Mouse (Mus musculus): ENCODE data around the gene Accsl. TPM values are rescaled to one million over a fixed set of nuclear protein-coding genes. Genes with fewer than 3 reads are reported as not detected.

Accsl gene
- polyA plus RNA-seq, 1 experiment from 2014 or later: not detected

- H3K9ac ChIP-seq: 0 out of 2 replicates have a peak overlapping the region, but pooled peaks have one; percentile 14
- no peak overlapping the region for H3K4me2 ChIP-seq
- peaks cover 6% of the 10 kb centered on the region for H3K27me3 ChIP-seq (replicated peaks)
- WGBS: 16% methylated on average over 12 of the region's 12 CpGs
- no peak overlapping the region for H3K27ac ChIP-seq (replicated peaks)
- peaks cover 21% of the 10 kb centered on the region for H3K4me1 ChIP-seq
- no peaks in the 10 kb centered on the region for H3K9me3 ChIP-seq
- H3K4me3 ChIP-seq: no peak overlapping the region
- no peak for ATAC-seq (ENCODE audit: extremely low read depth, insufficient number of reproducible peaks, low FRiP score, low TSS enrichment)
- H3K36me3 ChIP-seq: no peaks in the 10 kb centered on the region
These were observed 4.7 kb upstream of the Accsl start for GRCm38 (mm10) chr2:93873449-93874226.

DNA sequence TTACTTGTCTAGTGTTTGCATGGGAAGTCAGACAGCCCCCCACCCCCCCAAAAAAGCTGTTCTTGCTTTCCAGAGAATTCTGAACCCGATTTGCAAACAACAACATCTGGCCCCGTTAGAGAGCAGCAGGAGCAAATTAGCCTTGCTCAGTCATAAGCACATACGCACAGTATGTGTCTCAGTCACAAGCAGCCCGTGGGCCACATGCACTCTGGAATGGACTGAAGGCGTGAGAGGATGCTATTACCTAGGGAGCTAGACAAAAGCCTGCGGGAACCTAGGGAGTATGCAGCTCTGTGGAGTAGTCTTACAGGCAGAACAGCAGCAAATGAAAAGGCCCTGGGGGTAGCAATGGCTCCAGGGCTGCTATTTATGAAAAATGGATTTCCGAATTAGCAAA, 3.3 kb upstream of the Accsl start:
- no peaks in the 10 kb centered on the region for H3K9me3 ChIP-seq
- no peak for ATAC-seq (ENCODE audit: extremely low read depth, insufficient number of reproducible peaks, low FRiP score, low TSS enrichment)
- no peak overlapping the region for H3K4me3 ChIP-seq
- H3K4me1 ChIP-seq: peaks cover 17% of the 10 kb centered on the region
- 76% methylated on average over 7 of the region's 7 CpGs for WGBS
- no peak overlapping the region for H3K27ac ChIP-seq (replicated peaks)
- H3K27me3 ChIP-seq (replicated peaks): peaks cover 11% of the 10 kb centered on the region
- no peak overlapping the region for H3K4me2 ChIP-seq
- no peak overlapping the region for H3K9ac ChIP-seq
- no peaks in the 10 kb centered on the region for H3K36me3 ChIP-seq

DNA sequence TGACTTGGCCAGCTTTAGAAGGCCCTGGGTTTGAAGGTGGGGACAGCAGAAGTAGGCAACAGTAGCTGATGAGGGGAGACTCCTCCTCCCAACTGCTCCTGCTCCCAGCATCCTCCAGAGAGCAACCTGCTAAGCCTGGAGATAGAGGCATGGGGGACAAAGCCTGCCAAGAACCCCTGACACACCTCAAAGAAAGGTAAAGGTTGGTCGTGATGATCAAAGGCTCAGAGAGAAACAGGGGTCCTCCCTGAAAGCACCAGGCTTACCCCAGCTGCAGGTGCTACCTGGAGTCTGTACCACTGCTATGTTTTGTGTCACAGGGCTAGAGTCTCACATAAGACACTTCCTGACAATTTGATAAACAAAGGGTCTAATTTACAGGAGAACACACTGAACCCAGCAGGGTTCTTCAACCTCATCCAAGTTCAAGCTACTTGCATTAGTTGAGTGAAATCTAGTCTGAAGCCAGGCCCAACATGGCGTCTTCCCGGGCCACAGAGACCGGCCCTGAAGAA, 2.5 kb upstream of the Accsl start:
- Histone ChIP-seq H3K27me3 (replicated peaks) (peaks cover 11% of the 10 kb centered on the region), H3K9ac (no peak overlapping the region), H3K27ac (replicated peaks) (no peak overlapping the region), H3K9me3 (no peaks in the 10 kb centered on the region), H3K4me3 (no peak overlapping the region), H3K4me1 (peaks cover 12% of the 10 kb centered on the region), H3K4me2 (no peak overlapping the region), H3K36me3 (no peaks in the 10 kb centered on the region)
- 84% methylated on average over 4 of the region's 4 CpGs for WGBS
- no peak for ATAC-seq (ENCODE audit: extremely low read depth, insufficient number of reproducible peaks, low FRiP score, low TSS enrichment)

- Histone ChIP-seq H3K4me1 (peaks cover 11% of the 10 kb centered on the region), H3K4me2 (no peak overlapping the region), H3K36me3 (no peaks in the 10 kb centered on the region), H3K9me3 (no peaks in the 10 kb centered on the region), H3K4me3 (no peak overlapping the region), H3K9ac (no peak overlapping the region), H3K27ac (replicated peaks) (no peak overlapping the region), H3K27me3 (replicated peaks) (peaks cover 11% of the 10 kb centered on the region)
- ATAC-seq (ENCODE audit: extremely low read depth, insufficient number of reproducible peaks, low FRiP score, low TSS enrichment): no peak
- 38% methylated on average over 4 of the region's 4 CpGs for WGBS
These were observed 1.9 kb upstream of the Accsl start for GRCm38 (mm10) chr2:93870842-93871241.

DNA sequence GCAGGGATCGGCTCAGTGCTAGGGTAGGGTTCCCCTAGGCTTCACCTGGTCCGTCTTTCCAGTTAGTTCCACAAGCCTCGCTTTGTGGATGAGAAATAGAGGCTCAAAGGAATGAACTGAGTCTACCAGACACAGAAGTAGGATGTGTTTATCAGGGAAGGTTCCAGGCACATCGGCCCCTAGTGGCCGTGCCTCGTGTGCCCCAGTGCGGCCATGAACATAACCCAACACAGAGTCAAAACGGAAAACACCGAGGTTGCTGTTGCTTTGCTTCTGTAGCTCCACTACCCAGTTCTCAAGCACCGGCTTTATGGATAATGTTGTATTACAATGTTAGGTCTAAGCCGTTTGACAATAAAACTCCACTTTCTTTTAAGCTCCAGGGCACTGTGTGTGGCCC, 391 bp downstream of the Accsl start:
- Histone ChIP-seq H3K36me3 (no peaks in the 10 kb centered on the region), H3K4me3 (no peak overlapping the region), H3K27ac (replicated peaks) (no peak overlapping the region), H3K4me1 (peaks cover 2% of the 10 kb centered on the region), H3K9me3 (no peaks in the 10 kb centered on the region), H3K4me2 (no peak overlapping the region), H3K27me3 (replicated peaks) (peaks cover 11% of the 10 kb centered on the region), H3K9ac (no peak overlapping the region)
- WGBS: 76% methylated on average over 11 of the region's 11 CpGs
- ATAC-seq (ENCODE audit: extremely low read depth, insufficient number of reproducible peaks, low FRiP score, low TSS enrichment): no peak

DNA sequence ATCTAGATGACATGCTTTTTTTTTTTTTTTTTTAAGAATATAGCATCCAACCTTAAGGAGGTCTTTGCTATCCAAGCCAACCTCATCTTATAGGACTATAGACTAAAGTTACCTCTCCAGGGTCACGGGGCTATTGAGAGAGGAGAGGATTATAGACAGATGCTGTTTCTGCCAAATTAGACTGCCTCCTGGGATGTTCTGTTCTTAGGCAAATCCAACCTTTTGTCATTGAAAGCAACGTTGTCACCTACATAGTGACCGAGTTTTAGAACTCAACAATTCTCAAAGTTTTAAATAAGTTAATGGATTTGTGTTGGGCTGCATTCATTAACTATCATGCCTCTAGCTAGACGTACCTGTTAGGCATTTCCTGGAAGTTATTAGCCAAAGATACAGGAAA, 5.7 kb downstream of the Accsl start:
- Histone ChIP-seq H3K9ac (no peak overlapping the region), H3K9me3 (no peaks in the 10 kb centered on the region), H3K4me2 (no peak overlapping the region), H3K4me1 (no peaks in the 10 kb centered on the region), H3K4me3 (no peak overlapping the region), H3K27ac (replicated peaks) (no peak overlapping the region), H3K27me3 (replicated peaks) (peaks cover 11% of the 10 kb centered on the region), H3K36me3 (no peaks in the 10 kb centered on the region)
- ATAC-seq (ENCODE audit: extremely low read depth, insufficient number of reproducible peaks, low FRiP score, low TSS enrichment): no peak
- 64% methylated on average over 4 of the region's 4 CpGs for WGBS

DNA sequence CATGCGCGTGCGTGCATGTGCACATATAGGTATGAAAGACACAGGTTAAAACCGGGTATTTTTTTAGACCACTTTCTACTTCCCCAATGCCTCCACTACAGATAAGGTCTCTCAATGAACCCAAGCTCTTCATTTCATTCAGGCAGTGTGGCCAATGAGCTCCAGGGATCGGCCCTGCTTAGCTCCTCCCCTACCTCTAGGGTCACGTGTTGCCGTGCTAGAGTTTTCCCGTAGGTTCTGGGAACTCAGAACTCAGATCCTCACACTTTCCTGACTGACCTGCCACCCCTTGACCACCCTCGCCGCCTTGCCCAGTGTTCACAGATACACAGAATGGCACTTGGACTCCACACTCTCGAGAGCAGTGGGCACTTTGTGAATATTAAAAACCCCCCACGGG, 10.1 kb downstream of the Accsl start:
- Histone ChIP-seq H3K9me3 (no peaks in the 10 kb centered on the region), H3K36me3 (no peaks in the 10 kb centered on the region), H3K27me3 (replicated peaks) (peaks cover 14% of the 10 kb centered on the region), H3K4me3 (no peak overlapping the region), H3K4me1 (no peaks in the 10 kb centered on the region), H3K4me2 (no peak overlapping the region), H3K27ac (replicated peaks) (no peak overlapping the region), H3K9ac (no peak overlapping the region)
- ATAC-seq (ENCODE audit: extremely low read depth, insufficient number of reproducible peaks, low FRiP score, low TSS enrichment): no peak
- WGBS: 60% methylated on average over 12 of the region's 12 CpGs

DNA sequence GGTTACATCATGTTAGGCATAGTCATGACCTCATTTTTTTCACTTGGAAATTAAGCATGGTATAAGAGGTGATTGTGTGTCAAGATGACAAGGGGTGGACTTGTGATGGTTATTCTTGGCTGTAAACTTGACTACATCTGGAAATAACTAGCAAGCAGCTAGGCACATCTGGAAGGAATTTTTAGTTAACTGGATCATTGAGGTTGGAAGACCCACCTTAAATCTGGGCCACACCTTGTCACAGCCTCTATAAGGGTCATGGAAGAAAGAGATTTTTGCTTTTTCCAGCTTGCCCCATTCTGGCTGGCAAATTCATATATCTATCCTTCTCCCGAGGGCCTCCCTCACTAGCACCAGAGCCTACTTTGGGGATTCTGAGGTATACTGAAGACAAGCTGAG, 17.7 kb downstream of the Accsl start:
- Histone ChIP-seq H3K9me3 (no peaks in the 10 kb centered on the region), H3K27ac (replicated peaks) (no peak overlapping the region), H3K4me2 (no peak overlapping the region), H3K4me3 (no peak overlapping the region), H3K4me1 (peaks cover 16% of the 10 kb centered on the region), H3K36me3 (peaks cover 17% of the 10 kb centered on the region), H3K27me3 (replicated peaks) (0 out of 2 replicates have a peak, but pooled peaks cover 2% of the 10 kb centered on the region), H3K9ac (no peak overlapping the region)
- WGBS: 68% methylated on average over 1 of the region's 1 CpGs
- ATAC-seq (ENCODE audit: extremely low read depth, insufficient number of reproducible peaks, low FRiP score, low TSS enrichment): no peak

GRCm38 (mm10) chr2:93850317-93850944, 18.5 kb downstream of the Accsl start:
- H3K4me3 ChIP-seq: peak overlapping the region; percentile 76
- ATAC-seq (ENCODE audit: extremely low read depth, insufficient number of reproducible peaks, low FRiP score, low TSS enrichment): no peak
- H3K9me3 ChIP-seq: no peaks in the 10 kb centered on the region
- H3K36me3 ChIP-seq: peaks cover 26% of the 10 kb centered on the region
- peaks cover 16% of the 10 kb centered on the region for H3K4me1 ChIP-seq
- H3K4me2 ChIP-seq: peak overlapping the region; percentile 86
- no peak overlapping the region for H3K9ac ChIP-seq
- 0 out of 2 replicates have a peak, but pooled peaks cover 2% of the 10 kb centered on the region for H3K27me3 ChIP-seq (replicated peaks)
- 46% methylated on average over 13 of the region's 13 CpGs for WGBS
- H3K27ac ChIP-seq (replicated peaks): no peak overlapping the region

DNA sequence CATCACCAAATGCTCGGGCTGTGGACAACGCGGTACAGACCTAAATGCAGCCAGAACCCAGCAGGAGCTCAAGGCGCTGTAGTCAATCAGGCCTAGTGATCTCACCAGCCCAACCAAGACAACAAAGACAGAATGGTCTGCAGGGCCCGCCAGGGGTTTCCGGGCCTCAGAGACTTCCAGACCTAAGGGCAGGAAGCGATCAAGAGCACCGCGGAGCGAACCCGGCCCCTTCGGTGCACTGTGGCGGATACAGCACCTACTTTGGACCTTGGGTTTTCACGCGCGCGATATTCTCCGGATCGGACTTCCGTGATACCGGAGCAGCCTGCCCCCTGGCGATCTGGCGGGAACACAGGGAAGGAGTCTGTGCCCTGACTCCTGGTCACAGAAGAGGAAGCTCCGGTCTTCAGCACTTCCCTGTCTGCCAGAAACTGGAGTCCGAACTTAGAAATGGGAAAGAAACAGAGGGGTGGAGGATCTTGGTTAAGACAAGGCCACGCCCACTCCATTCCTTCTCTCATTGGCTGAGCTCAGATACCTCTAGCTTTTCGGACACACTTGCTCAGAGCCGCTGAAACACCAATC, 19.4 kb downstream of the Accsl start, which contains the start of gene Accs:
Gene Accs (minus strand): TSS at position 439 of the 585 bp plus-strand sequence.
- peak within 1 kb of the TSS; percentile 86 for H3K4me2 ChIP-seq
- ATAC-seq (ENCODE audit: extremely low read depth, insufficient number of reproducible peaks, low FRiP score, low TSS enrichment): peak; percentile 60
- peak within 1 kb of the TSS; percentile 83 for H3K27ac ChIP-seq (replicated peaks)
- peaks cover 16% of the 10 kb centered on the region for H3K4me1 ChIP-seq
- H3K9me3 ChIP-seq: no peaks in the 10 kb centered on the region
- peak within 1 kb of the TSS; percentile 85 for H3K9ac ChIP-seq
- 0 out of 2 replicates have a peak, but pooled peaks cover 2% of the 10 kb centered on the region for H3K27me3 ChIP-seq (replicated peaks)
- H3K4me3 ChIP-seq: peak within 1 kb of the TSS; percentile 76
- H3K36me3 ChIP-seq: peaks cover 33% of the 10 kb centered on the region
- WGBS: under 1% methylated on average over 28 of the region's 28 CpGs

- 86% methylated on average over 3 of the region's 3 CpGs for WGBS
- no peaks in the 10 kb centered on the region for H3K27me3 ChIP-seq (replicated peaks)
- peaks cover 84% of the 10 kb centered on the region for H3K36me3 ChIP-seq
These were observed 27.6 kb downstream of the Accsl start for GRCm38 (mm10) chr2:93841349-93841748.

More at GRCm38 (mm10) chr2:93841349-93841748, 27.6 kb downstream of the Accsl start:
- no peaks in the 10 kb centered on the region for H3K9me3 ChIP-seq
- no peak overlapping the region for H3K4me2 ChIP-seq
- peaks cover 7% of the 10 kb centered on the region for H3K4me1 ChIP-seq
- H3K27ac ChIP-seq (replicated peaks): no peak overlapping the region
- H3K9ac ChIP-seq: no peak overlapping the region
- H3K4me3 ChIP-seq: no peak overlapping the region
- ATAC-seq (ENCODE audit: extremely low read depth, insufficient number of reproducible peaks, low FRiP score, low TSS enrichment): no peak

Measured in heart, embryonic 13.5 days (tissue).